Mouse (Mus musculus) frontal cortex, postnatal 14 days (tissue): ENCODE measurements around the gene Abi3bp.

Experiments used
- DNase-seq, 2 experiments: peaks; one replicate each; pipeline ENCODE4 v3.0.0; 2022; ENCODE audit warnings: low spot score in 2 of 2

The Abi3bp gene

GRCm38 (mm10) chr16:56503941-56504340 lies 26.3 kb downstream of the Abi3bp start:
- no peak for DNase-seq

GRCm38 (mm10) chr16:56518024-56518423 lies 40.3 kb downstream of the Abi3bp start:
- no peak for DNase-seq

GRCm38 (mm10) chr16:56524359-56524758 lies 46.7 kb downstream of the Abi3bp start:
- DNase-seq, result no peak

- DNase-seq, result no peak
Observed at GRCm38 (mm10) chr16:56526482-56526881, 48.8 kb downstream of the Abi3bp start.

- no peak for DNase-seq
Observed at GRCm38 (mm10) chr16:56528079-56528688, 50.5 kb downstream of the Abi3bp start.

GRCm38 (mm10) chr16:56579536-56579935 lies 101.9 kb downstream of the Abi3bp start:
- no peak for DNase-seq

- no peak for DNase-seq
Observed at GRCm38 (mm10) chr16:56593581-56593980, 115.9 kb downstream of the Abi3bp start.

- no peak for DNase-seq
Observed at GRCm38 (mm10) chr16:56594866-56595265, 117.2 kb downstream of the Abi3bp start.

- no peak for DNase-seq
Observed at GRCm38 (mm10) chr16:56598427-56598826, 120.7 kb downstream of the Abi3bp start.

GRCm38 (mm10) chr16:56602394-56602793 lies 124.7 kb downstream of the Abi3bp start:
- no peak for DNase-seq

- DNase-seq, result no peak
Observed at GRCm38 (mm10) chr16:56610572-56610971, 132.9 kb downstream of the Abi3bp start.

- DNase-seq, result no peak
Observed at GRCm38 (mm10) chr16:56611096-56611867, 133.6 kb downstream of the Abi3bp start.

GRCm38 (mm10) chr16:56638544-56638943 lies 160.9 kb downstream of the Abi3bp start:
- DNase-seq, result no peak

- no peak for DNase-seq
Observed at GRCm38 (mm10) chr16:56645251-56645650, 167.6 kb downstream of the Abi3bp start.

- DNase-seq, result no peak
Observed at GRCm38 (mm10) chr16:56646382-56647172, 168.9 kb downstream of the Abi3bp start.

GRCm38 (mm10) chr16:56655193-56655910 lies 177.7 kb downstream of the Abi3bp start:
- DNase-seq, result no peak

GRCm38 (mm10) chr16:56658866-56659265 lies 181.2 kb downstream of the Abi3bp start:
- no peak for DNase-seq

GRCm38 (mm10) chr16:56669520-56669919 lies 191.8 kb downstream of the Abi3bp start:
- DNase-seq, result no peak

- DNase-seq, result no peak
Observed at GRCm38 (mm10) chr16:56670941-56671340, 193.3 kb downstream of the Abi3bp start.

GRCm38 (mm10) chr16:56673420-56673819 lies 195.7 kb downstream of the Abi3bp start:
- no peak for DNase-seq

- DNase-seq, result no peak
Observed at GRCm38 (mm10) chr16:56677146-56677545, 199.5 kb downstream of the Abi3bp start.
